Mouse (Mus musculus) gastrocnemius, postnatal 10 days (tissue): ENCODE data around the gene Baat. TPM values are rescaled to one million over a fixed set of nuclear protein-coding genes. Genes with fewer than 3 reads are reported as not detected.
"Not testable (repeated sequence)": the region's sequence is repeated elsewhere in the genome, so short reads cannot be mapped to it uniquely, and the experiment has no call there.

Experiments used
- DNase-seq: peaks from one replicate; pipeline ENCODE4 v3.0.0; 2021; ENCODE audit warnings: mixed read lengths
- total RNA-seq, 2 experiments: library from RNA; stranded (reverse); gene quantifications; 2 replicates each; pipeline ENCODE4 v1.2.3; 2021

Gene Baat
- total RNA-seq, 2 experiments from 2014 or later = 0.12 TPM; not detected in 1

GRCm38 (mm10) chr4:49485442-49485841 is 20.9 kb downstream of the Baat start:
- no peak for DNase-seq

DNA sequence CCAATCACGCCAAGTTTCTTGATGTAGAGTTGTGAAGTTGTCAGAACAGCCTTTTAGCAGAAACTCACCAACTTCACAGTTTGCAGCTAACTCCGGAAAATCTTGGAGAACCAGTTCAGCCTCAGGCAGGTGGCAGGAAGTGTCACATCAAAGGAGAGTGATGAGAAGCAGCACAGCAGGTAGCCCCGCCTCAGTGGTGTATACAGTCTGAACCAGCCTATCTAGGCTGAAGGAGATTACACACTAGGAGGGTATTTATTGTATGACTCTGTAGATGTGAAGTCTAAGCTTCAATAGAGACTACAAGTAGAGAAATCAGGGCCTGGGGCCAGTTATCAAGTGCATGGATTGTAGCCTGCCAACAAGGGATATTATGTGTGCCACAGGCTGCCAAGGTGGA is 25.5 kb downstream of the Baat start:
- DNase-seq = no peak

GRCm38 (mm10) chr4:49480104-49480760 is 26.1 kb downstream of the Baat start:
- DNase-seq = no peak

GRCm38 (mm10) chr4:49479035-49479434 is 27.3 kb downstream of the Baat start:
- not testable (repeated sequence) for DNase-seq

GRCm38 (mm10) chr4:49478118-49478877 is 28.1 kb downstream of the Baat start:
- no peak for DNase-seq

DNA sequence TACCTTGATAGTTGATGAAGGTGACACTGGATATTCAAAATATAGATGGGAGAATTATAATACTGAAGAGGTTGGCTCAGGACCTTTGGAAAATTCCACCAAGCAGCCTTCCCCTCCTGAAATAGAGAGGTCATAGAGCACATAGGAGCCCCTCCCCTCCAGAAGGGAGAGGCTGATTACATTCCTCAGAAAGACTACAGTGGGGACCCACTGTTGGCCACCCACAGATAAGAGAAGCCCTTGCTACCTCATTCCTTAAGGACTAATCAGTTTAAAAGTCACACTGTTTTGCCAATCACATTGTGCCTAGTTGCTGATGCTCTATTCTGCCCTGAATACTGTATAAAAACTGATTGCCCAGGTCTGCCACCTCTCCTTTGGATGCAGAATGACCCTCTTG is 31.8 kb downstream of the Baat start:
- DNase-seq = no peak

- no peak for DNase-seq
These were observed 32.8 kb downstream of the Baat start, which contains the start of gene Acnat1 for GRCm38 (mm10) chr4:49473435-49474100. Acnat1 (minus strand) TSS chr4:49473912.

DNA sequence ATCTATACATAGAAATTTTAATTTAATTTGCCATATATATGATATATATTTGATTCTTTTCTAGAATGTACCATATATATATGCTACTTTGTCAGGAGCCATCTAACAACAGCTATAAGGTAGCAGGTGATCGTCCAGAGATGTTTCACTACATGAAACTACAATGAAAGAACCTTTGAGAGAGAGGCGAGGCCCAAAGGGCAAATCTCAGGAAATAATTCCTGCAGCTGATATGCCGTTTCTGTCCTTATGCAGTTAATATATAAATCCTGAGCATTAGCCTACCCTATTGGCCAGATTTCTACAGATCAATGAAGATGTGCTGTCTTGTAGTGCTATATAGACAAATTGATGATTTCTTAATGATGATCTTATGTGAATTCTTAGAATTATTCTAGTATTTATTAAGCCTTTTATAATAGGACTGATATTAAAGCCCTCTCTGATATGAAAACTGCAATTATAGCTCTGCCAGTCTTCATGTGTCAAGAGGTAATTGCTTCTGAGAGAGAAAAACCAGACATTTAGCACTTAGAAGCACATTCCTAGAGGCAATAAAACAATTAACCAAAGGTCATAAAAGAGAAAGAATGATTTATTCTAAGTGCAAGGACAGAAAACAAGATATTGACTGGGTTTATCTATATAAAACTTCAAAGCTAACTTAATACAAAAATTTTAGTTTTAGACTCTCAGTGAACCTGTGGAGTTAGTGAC is 36.8 kb downstream of the Baat start:
- DNase-seq = no peak

DNA sequence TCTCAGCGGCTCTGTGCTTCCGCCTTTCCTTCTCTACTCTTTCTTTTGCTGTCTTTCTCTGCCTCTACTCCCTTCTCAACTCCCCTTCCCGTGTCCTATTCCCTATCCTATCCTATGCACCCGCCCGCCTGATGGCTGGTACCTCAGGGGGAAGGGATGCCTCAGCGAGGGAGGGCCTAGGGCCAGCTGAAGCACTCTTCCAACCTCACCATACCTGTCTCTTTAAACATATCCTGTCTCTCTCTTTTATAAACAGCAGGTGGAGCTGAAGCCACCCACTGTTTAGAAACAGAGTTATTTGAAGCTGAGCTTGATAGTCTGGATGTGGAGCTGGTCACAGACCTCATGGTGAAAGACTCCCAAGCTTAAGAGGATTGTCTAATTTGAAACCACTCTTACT is 39.0 kb downstream of the Baat start:
- no peak for DNase-seq

DNA sequence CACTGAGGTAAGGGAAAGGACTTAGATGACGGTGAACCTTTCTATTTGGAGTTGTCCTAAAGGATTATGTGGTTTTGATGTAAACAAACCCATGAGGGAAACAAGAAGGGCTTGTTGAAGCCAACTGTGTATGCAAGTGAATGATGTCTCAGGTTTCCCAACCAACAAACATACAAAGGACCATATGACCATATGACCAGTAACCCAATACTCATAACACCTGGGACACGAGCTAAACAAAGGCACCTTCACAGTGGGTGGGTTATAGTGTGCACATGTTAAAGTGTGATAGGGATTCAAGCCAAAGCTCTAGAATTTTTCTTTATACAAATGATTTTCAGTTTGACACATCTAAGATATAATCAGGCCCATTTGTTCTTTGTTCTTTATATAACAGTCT is 50.2 kb downstream of the Baat start:
- DNase-seq = no peak

DNA sequence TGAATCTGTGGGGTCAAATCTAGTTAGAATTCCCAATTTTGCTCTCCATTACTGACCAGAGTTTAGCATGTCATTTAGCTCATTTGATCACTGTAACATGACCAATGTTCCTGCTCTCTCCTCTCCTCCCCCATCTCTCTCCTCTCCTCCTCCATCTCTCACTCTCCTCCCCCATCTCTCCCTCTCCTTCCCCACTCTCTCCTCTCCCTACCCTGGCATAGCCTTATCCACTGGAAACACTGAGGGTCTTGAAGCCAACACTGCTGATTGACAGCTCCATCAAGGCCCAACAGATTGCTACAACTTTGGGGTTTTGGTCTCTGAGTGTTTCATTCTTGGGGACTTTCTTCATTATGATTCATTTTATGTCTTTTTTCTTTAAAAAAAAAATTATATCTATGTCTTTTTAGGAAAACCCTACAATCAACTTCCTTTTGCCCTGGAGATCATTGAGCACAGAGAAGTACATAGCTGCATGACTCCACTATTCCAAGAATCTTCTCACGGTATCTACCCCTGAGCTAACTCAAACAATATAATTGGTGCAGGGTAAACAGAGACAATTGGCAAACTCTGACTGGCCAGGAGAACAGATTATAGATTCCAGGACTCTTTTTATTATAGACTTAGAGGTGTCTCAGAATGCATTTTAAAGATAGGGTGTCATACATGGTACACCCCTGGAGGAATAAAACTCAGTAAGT is 54.4 kb downstream of the Baat start:
- DNase-seq = no peak

DNA sequence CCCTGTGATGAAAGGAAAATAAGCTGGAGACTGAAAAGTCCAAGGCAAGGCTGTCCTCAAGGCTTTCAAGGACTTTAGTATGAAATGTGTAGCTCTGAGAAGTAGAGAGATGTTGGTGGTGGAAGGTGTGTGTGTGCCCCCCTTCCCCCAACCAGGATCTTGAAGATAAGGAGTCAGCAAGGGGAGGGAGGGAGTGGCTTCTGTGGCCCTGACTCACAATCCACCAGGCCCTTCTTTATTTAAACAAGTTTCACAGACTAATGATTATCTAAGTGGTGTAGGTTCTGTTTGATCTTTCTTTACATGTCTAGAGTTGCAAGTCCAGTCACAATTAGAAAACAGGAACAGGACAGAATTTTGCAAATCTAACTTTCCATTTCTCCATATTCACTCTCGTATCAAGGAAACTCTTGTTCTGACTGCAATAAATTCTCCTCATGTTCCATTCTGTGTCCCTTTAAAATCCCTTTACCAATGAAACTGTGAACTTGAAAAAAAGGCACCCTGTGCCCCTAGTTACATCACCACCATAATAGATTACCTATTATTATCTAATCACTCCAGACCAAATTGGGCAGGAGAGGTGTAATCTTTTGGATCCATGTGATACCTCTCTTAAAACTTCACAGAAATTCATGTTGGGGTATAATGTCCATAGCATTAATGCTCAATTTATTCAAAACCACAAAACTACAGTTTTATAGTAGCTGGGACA is 55.1 kb downstream of the Baat start:
- DNase-seq = not testable (repeated sequence)

Other genes with a start within 250 kb of the Baat start
- gene Acnat2, start 98.4 kb downstream of the Baat start, total RNA-seq = not detected
- not detected for gene Acnat1, start 32.6 kb downstream of the Baat start, total RNA-seq
- gene Mrpl50, start 14.5 kb upstream of the Baat start, total RNA-seq = 10 to 100 TPM; 32.1 to 33.7 TPM
- gene Zfp189, start 14.6 kb upstream of the Baat start, total RNA-seq = 1 to 10 TPM; 3.4 to 3.6 TPM
- gene Aldob, start 43.0 kb upstream of the Baat start, total RNA-seq = 1 to 10 TPM in 1 of 2 experiments, under 1 TPM in 1; 0.35 to 1.8 TPM
- gene Tmem246, start 91.3 kb upstream of the Baat start, total RNA-seq = 10 to 100 TPM; 42.0 to 45.8 TPM
- gene Rnf20, start 125.4 kb upstream of the Baat start, total RNA-seq = 10 to 100 TPM; 32.0 to 37.4 TPM
- under 1 TPM in 1 of 2 experiments, not detected in 1; 0.07 TPM for gene Ppp3r2, start 175.5 kb upstream of the Baat start, total RNA-seq